Mouse (Mus musculus) limb, embryonic 13.5 days (tissue): Measurements from ENCODE around the gene Gdf9. TPM values are rescaled to one million over a fixed set of nuclear protein-coding genes. Genes with fewer than 3 reads are reported as not detected.

Experiments used
- ATAC-seq: fragments of 200-750 bp; cut with Nextera tagmentation; 2 replicates; pipeline ENCODE4 v1.8.0; 2017; ENCODE audit warnings: low read depth, moderate number of reproducible peaks, moderate TSS enrichment; ENCODE audit not compliant: low FRiP score
- H3K27ac ChIP-seq: fragments of 300-500 bp; sonication (generic); 2 replicates; pipeline ENCODE4 v1.5.1; 2015; ENCODE audit warnings: inconsistent platforms, mild to moderate bottlenecking, moderate library complexity
- H3K27me3 ChIP-seq: fragments of 300-500 bp; sonication (generic); 2 replicates; pipeline ENCODE4 v1.6.1; 2015; ENCODE audit warnings: mild to moderate bottlenecking, inconsistent platforms
- H3K36me3 ChIP-seq: fragments of 300-500 bp; sonication (generic); 2 replicates; pipeline ENCODE4 v1.6.1; 2015; ENCODE audit warnings: inconsistent platforms, mild to moderate bottlenecking, moderate library complexity
- H3K4me1 ChIP-seq: fragments of 300-500 bp; sonication (generic); 2 replicates; pipeline ENCODE4 v1.6.1; 2015; ENCODE audit warnings: inconsistent platforms
- H3K4me2 ChIP-seq: fragments of 300-500 bp; sonication (generic); replicated peaks from 2 replicates; pipeline ENCODE4 v1.6.1; 2015; ENCODE audit warnings: inconsistent platforms, mild to moderate bottlenecking, moderate library complexity
- H3K4me3 ChIP-seq: fragments of 300-500 bp; sonication (generic); 2 replicates; pipeline ENCODE4 v1.5.1; 2015; ENCODE audit warnings: moderate library complexity, mild to moderate bottlenecking, inconsistent platforms
- H3K9ac ChIP-seq: fragments of 300-500 bp; sonication (generic); 2 replicates; pipeline ENCODE4 v1.6.1; 2015; ENCODE audit warnings: mild to moderate bottlenecking, inconsistent platforms
- H3K9me3 ChIP-seq: fragments of 300-500 bp; sonication (generic); 2 replicates; pipeline ENCODE4 v1.6.1; 2016; ENCODE audit warnings: inconsistent platforms
- WGBS: fragments of 180-500 bp; shearing (Covaris S2); methylation state at CpG from one replicate; pipeline ENCODE4 v1.1.7; 2015; 5-methylcytosine and 5-hydroxymethylcytosine counted together
- polyA plus RNA-seq: library from polyadenylated mRNA; unstranded; fragments of >200 nt; fragmentation: Nextera tagmentation; extraction: Ambion mirVana; gene quantifications from 2 replicates; pipeline ENCODE4 v1.2.1, GENCODE M21; 2015

Gene Gdf9
- polyA plus RNA-seq, 1 experiment from 2014 or later, result 1.6 TPM

- H3K9me3 ChIP-seq, result no peaks in the 10 kb centered on the region
- peaks cover 14% of the 10 kb centered on the region for H3K4me1 ChIP-seq
- 85% methylated on average over 3 of the region's 3 CpGs for WGBS
- no peak overlapping the region for H3K4me3 ChIP-seq
- no peak overlapping the region for H3K27ac ChIP-seq
- H3K27me3 ChIP-seq, result no peaks in the 10 kb centered on the region
- H3K4me2 ChIP-seq, result no peak overlapping the region
- no peak overlapping the region for H3K9ac ChIP-seq
- no peak for ATAC-seq
- H3K36me3 ChIP-seq, result peaks cover 15% of the 10 kb centered on the region
Measured at GRCm38 (mm10) chr11:53427993-53428715, 2.7 kb upstream of the Gdf9 start.

- peaks cover 14% of the 10 kb centered on the region for H3K4me1 ChIP-seq
- no peak overlapping the region for H3K9ac ChIP-seq
- no peak overlapping the region for H3K4me2 ChIP-seq
- ATAC-seq, result no peak
- H3K27ac ChIP-seq, result no peak overlapping the region
- H3K36me3 ChIP-seq, result peaks cover 15% of the 10 kb centered on the region
- no peaks in the 10 kb centered on the region for H3K9me3 ChIP-seq
- no peak overlapping the region for H3K4me3 ChIP-seq
- WGBS, result 94% methylated on average over 5 of the region's 5 CpGs
- no peaks in the 10 kb centered on the region for H3K27me3 ChIP-seq
Measured at GRCm38 (mm10) chr11:53428716-53429057, 2.1 kb upstream of the Gdf9 start.

- no peak for ATAC-seq
- peak overlapping the region; percentile 97; the same call in 1 of the 2 replicates for H3K4me3 ChIP-seq
- peaks cover 15% of the 10 kb centered on the region for H3K36me3 ChIP-seq
- H3K9me3 ChIP-seq, result no peaks in the 10 kb centered on the region
- H3K9ac ChIP-seq, result no peak overlapping the region
- peak overlapping the region; percentile 91 for H3K4me2 ChIP-seq
- no peaks in the 10 kb centered on the region for H3K27me3 ChIP-seq
- H3K4me1 ChIP-seq, result peaks cover 14% of the 10 kb centered on the region
- H3K27ac ChIP-seq, result no peak overlapping the region
Measured at GRCm38 (mm10) chr11:53429182-53429581, 1.6 kb upstream of the Gdf9 start.

- no peaks in the 10 kb centered on the region for H3K27me3 ChIP-seq
- WGBS, result under 1% methylated on average over 34 of the region's 34 CpGs
- peak overlapping the region; percentile 97 for H3K4me3 ChIP-seq
- H3K4me2 ChIP-seq, result peak overlapping the region; percentile 91
- peak overlapping the region; percentile 61 for H3K27ac ChIP-seq
- H3K9ac ChIP-seq, result peak overlapping the region; percentile 96
- peak; percentile 52; the same call in 1 of the 2 replicates for ATAC-seq
- peaks cover 15% of the 10 kb centered on the region for H3K36me3 ChIP-seq
- no peaks in the 10 kb centered on the region for H3K9me3 ChIP-seq
- peaks cover 14% of the 10 kb centered on the region for H3K4me1 ChIP-seq
Measured at GRCm38 (mm10) chr11:53430300-53430669, 538 bp upstream of the Gdf9 start.

- H3K4me2 ChIP-seq, result peak overlapping the region; percentile 91
- peak overlapping the region; percentile 97 for H3K4me3 ChIP-seq
- H3K27ac ChIP-seq, result peak overlapping the region; percentile 61
- H3K36me3 ChIP-seq, result peaks cover 15% of the 10 kb centered on the region
- ATAC-seq, result peak; percentile 35; the same call in 1 of the 2 replicates
- H3K4me1 ChIP-seq, result peaks cover 14% of the 10 kb centered on the region
- WGBS, result 16% methylated on average over 9 of the region's 9 CpGs
- H3K27me3 ChIP-seq, result no peaks in the 10 kb centered on the region
- H3K9me3 ChIP-seq, result no peaks in the 10 kb centered on the region
- H3K9ac ChIP-seq, result peak overlapping the region; percentile 8; the same call in 1 of the 2 replicates
Measured at GRCm38 (mm10) chr11:53431347-53432056, 679 bp downstream of the Gdf9 start.

GRCm38 (mm10) chr11:53433057-53433456 is 2.2 kb downstream of the Gdf9 start:
- peaks cover 10% of the 10 kb centered on the region for H3K36me3 ChIP-seq
- WGBS, result 61% methylated on average over 6 of the region's 6 CpGs
- H3K4me2 ChIP-seq, result no peak overlapping the region
- H3K4me1 ChIP-seq, result peaks cover 14% of the 10 kb centered on the region
- no peak overlapping the region for H3K27ac ChIP-seq
- no peak overlapping the region for H3K4me3 ChIP-seq
- H3K9ac ChIP-seq, result no peak overlapping the region
- ATAC-seq, result no peak
- H3K27me3 ChIP-seq, result no peaks in the 10 kb centered on the region
- no peaks in the 10 kb centered on the region for H3K9me3 ChIP-seq

- H3K27me3 ChIP-seq, result no peaks in the 10 kb centered on the region
- no peak for ATAC-seq
- WGBS, result 83% methylated on average over 8 of the region's 8 CpGs
- H3K27ac ChIP-seq, result no peak overlapping the region
- no peaks in the 10 kb centered on the region for H3K9me3 ChIP-seq
- H3K9ac ChIP-seq, result no peak overlapping the region
- no peak overlapping the region for H3K4me2 ChIP-seq
- peaks cover 4% of the 10 kb centered on the region; the same call in 1 of the 2 replicates for H3K4me1 ChIP-seq
- H3K4me3 ChIP-seq, result no peak overlapping the region
- H3K36me3 ChIP-seq, result no peaks in the 10 kb centered on the region
Measured at GRCm38 (mm10) chr11:53435504-53435903, 4.7 kb downstream of the Gdf9 start.

- no peak overlapping the region for H3K27ac ChIP-seq
- H3K36me3 ChIP-seq, result no peaks in the 10 kb centered on the region
- no peak overlapping the region for H3K4me2 ChIP-seq
- no peak overlapping the region for H3K4me3 ChIP-seq
- no peaks in the 10 kb centered on the region for H3K27me3 ChIP-seq
- H3K9ac ChIP-seq, result no peak overlapping the region
- H3K9me3 ChIP-seq, result no peaks in the 10 kb centered on the region
- 91% methylated on average over 6 of the region's 6 CpGs for WGBS
- no peak for ATAC-seq
- H3K4me1 ChIP-seq, result peaks cover 3% of the 10 kb centered on the region; the same call in 1 of the 2 replicates
Measured at GRCm38 (mm10) chr11:53436338-53436737, 5.5 kb downstream of the Gdf9 start.

- no peak overlapping the region for H3K27ac ChIP-seq
- H3K36me3 ChIP-seq, result no peaks in the 10 kb centered on the region
- H3K9ac ChIP-seq, result no peak overlapping the region
- no peaks in the 10 kb centered on the region for H3K27me3 ChIP-seq
- no peak for ATAC-seq
- no peaks in the 10 kb centered on the region for H3K4me1 ChIP-seq
- no peak overlapping the region for H3K4me3 ChIP-seq
- WGBS, result 50% methylated on average over 12 of the region's 12 CpGs
- no peak overlapping the region for H3K4me2 ChIP-seq
- no peaks in the 10 kb centered on the region for H3K9me3 ChIP-seq
Measured at GRCm38 (mm10) chr11:53441921-53442320, 11.1 kb downstream of the Gdf9 start.

GRCm38 (mm10) chr11:53443861-53444260 is 13.0 kb downstream of the Gdf9 start:
- 37% methylated on average over 6 of the region's 6 CpGs for WGBS
- H3K36me3 ChIP-seq, result no peaks in the 10 kb centered on the region
- ATAC-seq, result no peak

GRCm38 (mm10) chr11:53445562-53445961 is 14.7 kb downstream of the Gdf9 start:
- no peak overlapping the region for H3K4me3 ChIP-seq
- H3K4me1 ChIP-seq, result peaks cover 8% of the 10 kb centered on the region
- no peaks in the 10 kb centered on the region for H3K27me3 ChIP-seq
- no peaks in the 10 kb centered on the region for H3K9me3 ChIP-seq
- H3K9ac ChIP-seq, result no peak overlapping the region
- ATAC-seq, result no peak
- no peak overlapping the region for H3K4me2 ChIP-seq
- 71% methylated on average over 13 of the region's 13 CpGs for WGBS
- no peak overlapping the region for H3K27ac ChIP-seq
- no peaks in the 10 kb centered on the region for H3K36me3 ChIP-seq

More at GRCm38 (mm10) chr11:53443861-53444260, 13.0 kb downstream of the Gdf9 start:
- H3K9ac ChIP-seq, result no peak overlapping the region
- H3K27ac ChIP-seq, result no peak overlapping the region
- H3K9me3 ChIP-seq, result no peaks in the 10 kb centered on the region
- no peaks in the 10 kb centered on the region for H3K4me1 ChIP-seq
- H3K4me3 ChIP-seq, result no peak overlapping the region
- H3K4me2 ChIP-seq, result no peak overlapping the region
- no peaks in the 10 kb centered on the region for H3K27me3 ChIP-seq

GRCm38 (mm10) chr11:53446183-53446582 is 15.4 kb downstream of the Gdf9 start:
- ATAC-seq, result no peak
- no peaks in the 10 kb centered on the region for H3K27me3 ChIP-seq
- no peak overlapping the region for H3K9ac ChIP-seq
- H3K36me3 ChIP-seq, result no peaks in the 10 kb centered on the region
- H3K4me1 ChIP-seq, result peaks cover 10% of the 10 kb centered on the region
- no peak overlapping the region for H3K4me2 ChIP-seq
- WGBS, result 83% methylated on average over 13 of the region's 13 CpGs
- no peak overlapping the region for H3K27ac ChIP-seq
- no peaks in the 10 kb centered on the region for H3K9me3 ChIP-seq
- no peak overlapping the region for H3K4me3 ChIP-seq
